Mouse (Mus musculus) kidney, postnatal 0 days (tissue): ENCODE data around the gene Ifng. TPM values are rescaled to one million over a fixed set of nuclear protein-coding genes. Genes with fewer than 3 reads are reported as not detected.
A peak's percentile ranks its signal among the peaks of the same experiment; 100 is the strongest.

ENCODE experiments used
- ATAC-seq: fragments of 200-750 bp; cut with Nextera tagmentation; replicated peaks from 2 replicates; pipeline ENCODE4 v1.8.0; 2017; ENCODE audit warnings: low read depth, moderate number of reproducible peaks, moderate TSS enrichment, moderate library complexity; ENCODE audit not compliant: low FRiP score
- DNase-seq: peaks from one replicate; pipeline ENCODE4 v3.0.0-alpha.2; 2016; ENCODE audit warnings: low spot score
- H3K27ac ChIP-seq: fragments of 300-500 bp; sonication (generic); 2 replicates; pipeline ENCODE4 v1.5.1; 2014; ENCODE audit warnings: mild to moderate bottlenecking
- H3K27me3 ChIP-seq: fragments of 300-500 bp; sonication (generic); 2 replicates; pipeline ENCODE4 v1.6.1; 2014; ENCODE audit warnings: low read length, mixed read lengths; ENCODE audit not compliant: insufficient read depth
- H3K36me3 ChIP-seq: fragments of 300-500 bp; sonication (generic); 2 replicates; pipeline ENCODE4 v1.6.1; 2014; ENCODE audit warnings: low read length, mixed read lengths; ENCODE audit not compliant: insufficient read depth
- H3K4me1 ChIP-seq: fragments of 300-500 bp; sonication (generic); replicated peaks from 2 replicates; pipeline ENCODE4 v1.6.1; 2014; ENCODE audit warnings: antibody characterized with exemption, low read length, mixed read lengths; ENCODE audit not compliant: insufficient read depth
- H3K4me2 ChIP-seq: fragments of 300-500 bp; sonication (generic); 2 replicates; pipeline ENCODE4 v1.6.1; 2014; ENCODE audit warnings: mild to moderate bottlenecking, low read length, moderate library complexity, mixed read lengths
- H3K4me3 ChIP-seq: fragments of 300-500 bp; sonication (generic); replicated peaks from 2 replicates; pipeline ENCODE4 v1.5.1; 2014; ENCODE audit warnings: low read depth, low read length
- H3K9ac ChIP-seq: fragments of 300-500 bp; sonication (generic); 2 replicates; pipeline ENCODE4 v1.6.1; 2014; ENCODE audit warnings: low read depth, low read length
- H3K9me3 ChIP-seq: fragments of 300-500 bp; sonication (generic); replicated peaks from 2 replicates; pipeline ENCODE4 v1.6.1; 2016; ENCODE audit warnings: low read length, inconsistent platforms, mixed read lengths
- CTCF ChIP-seq: IDR thresholded peaks from 2 replicates; pipeline ENCODE4 v1.5.1; 2016; ENCODE audit warnings: antibody characterized with exemption, low read depth, mild to moderate bottlenecking, moderate library complexity
- WGBS: fragments of 180-500 bp; shearing (Covaris S2); extraction: QIAGEN DNeasy Blood & Tissue Kit; methylation state at CpG from one replicate; pipeline ENCODE4 v1.1.7; 2014; 5-methylcytosine and 5-hydroxymethylcytosine counted together
- polyA plus RNA-seq: library from polyadenylated mRNA; unstranded; fragments of >200 nt; fragmentation: Nextera tagmentation; extraction: Ambion mirVana; gene quantifications from 2 replicates; pipeline ENCODE4 v1.2.1, GENCODE M21; 2015

The Ifng gene
- polyA plus RNA-seq: not detected in 2 replicates

DNA sequence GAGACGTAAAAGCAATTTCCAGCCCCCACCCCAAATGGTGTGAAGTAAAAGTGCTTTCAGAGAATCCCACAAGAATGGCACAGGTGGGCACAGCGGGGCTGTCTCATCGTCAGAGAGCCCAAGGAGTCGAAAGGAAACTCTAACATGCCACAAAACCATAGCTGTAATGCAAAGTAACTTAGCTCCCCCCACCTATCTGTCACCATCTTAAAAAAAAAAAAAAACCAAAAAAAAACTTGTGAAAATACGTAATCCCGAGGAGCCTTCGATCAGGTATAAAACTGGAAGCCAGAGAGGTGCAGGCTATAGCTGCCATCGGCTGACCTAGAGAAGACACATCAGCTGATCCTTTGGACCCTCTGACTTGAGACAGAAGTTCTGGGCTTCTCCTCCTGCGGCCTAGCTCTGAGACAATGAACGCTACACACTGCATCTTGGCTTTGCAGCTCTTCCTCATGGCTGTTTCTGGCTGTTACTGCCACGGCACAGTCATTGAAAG lies at the start of gene Ifng:
TSS of gene Ifng (plus strand) at position 305 of the 499 bp plus-strand sequence.
- Histone ChIP-seq H3K9ac (no peak within 1 kb of the TSS), H3K4me1 (no peaks in the 10 kb centered on the region), H3K27me3 (no peaks in the 10 kb centered on the region), H3K27ac (no peak within 1 kb of the TSS), H3K36me3 (no peaks in the 10 kb centered on the region), H3K4me2 (no peak within 1 kb of the TSS), H3K4me3 (no peak within 1 kb of the TSS), H3K9me3 (no peaks in the 10 kb centered on the region)
- WGBS: 90% methylated on average over 11 of the region's 11 CpGs
- no peak for TF ChIP-seq CTCF
- no peak for ATAC-seq
- DNase-seq: no peak

DNA sequence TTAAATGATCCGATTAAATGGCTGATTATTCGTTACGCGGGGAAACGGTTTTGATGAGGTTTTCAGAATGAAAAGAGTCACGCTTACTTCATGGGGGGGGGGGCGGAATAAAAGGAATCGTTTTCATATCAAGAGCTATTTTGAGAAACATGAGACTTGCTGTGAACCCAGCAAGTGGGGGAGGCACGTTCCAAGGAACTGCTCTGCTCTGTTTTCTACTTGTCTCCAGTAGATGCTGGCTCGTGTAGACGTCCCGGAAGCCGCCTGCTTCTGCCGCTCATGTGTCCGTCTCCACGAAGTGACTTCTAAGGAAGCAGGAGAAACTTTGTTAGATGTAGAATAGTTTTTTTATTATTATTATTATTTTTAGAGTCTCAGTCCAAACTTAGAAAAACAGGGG lies 40.9 kb upstream of the Ifng start:
- DNase-seq: no peak
- WGBS: 72% methylated on average over 16 of the region's 16 CpGs
- Histone ChIP-seq H3K27ac (no peak overlapping the region), H3K4me2 (no peak overlapping the region), H3K9me3 (no peaks in the 10 kb centered on the region), H3K4me1 (no peaks in the 10 kb centered on the region), H3K36me3 (no peaks in the 10 kb centered on the region), H3K27me3 (no peaks in the 10 kb centered on the region), H3K9ac (no peak overlapping the region), H3K4me3 (no peak overlapping the region)
- no peak for ATAC-seq
- TF ChIP-seq CTCF: no peak

DNA sequence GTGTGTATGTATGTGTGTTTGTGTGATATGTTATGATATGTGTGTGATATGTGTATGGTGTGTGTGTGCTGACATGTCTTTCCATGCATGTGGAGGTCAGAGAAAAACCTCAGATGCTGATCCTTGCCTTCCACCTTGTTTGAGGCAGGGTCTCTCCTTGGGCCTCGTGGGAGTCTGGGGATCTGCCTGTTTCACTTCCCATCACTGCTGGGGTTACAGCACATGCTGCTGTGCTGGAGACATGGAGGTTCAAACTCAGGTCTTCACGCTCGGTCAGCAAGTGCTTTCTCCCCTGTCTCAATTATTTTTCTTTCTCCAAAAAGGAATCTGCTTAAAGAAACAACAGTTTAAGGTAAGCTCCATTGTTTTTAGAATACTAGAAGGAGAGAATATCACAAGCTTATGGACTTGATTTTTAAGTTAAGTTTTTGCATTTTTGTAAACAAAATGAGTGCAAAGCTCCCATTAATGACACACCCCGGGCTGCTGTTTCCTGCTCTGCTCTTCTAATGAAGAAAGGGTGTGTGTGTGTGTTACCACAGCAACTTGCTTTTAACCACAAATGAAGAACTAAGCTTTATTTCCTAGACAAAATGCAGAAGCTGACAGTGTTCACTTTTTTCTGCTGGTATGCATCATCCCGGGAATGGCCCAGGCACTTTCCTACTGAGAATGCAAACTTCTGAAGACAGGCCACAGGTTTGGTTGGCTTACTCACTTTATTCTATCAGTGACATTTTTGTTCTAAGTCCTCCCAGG lies 34.2 kb upstream of the Ifng start:
- TF ChIP-seq CTCF: no peak

DNA sequence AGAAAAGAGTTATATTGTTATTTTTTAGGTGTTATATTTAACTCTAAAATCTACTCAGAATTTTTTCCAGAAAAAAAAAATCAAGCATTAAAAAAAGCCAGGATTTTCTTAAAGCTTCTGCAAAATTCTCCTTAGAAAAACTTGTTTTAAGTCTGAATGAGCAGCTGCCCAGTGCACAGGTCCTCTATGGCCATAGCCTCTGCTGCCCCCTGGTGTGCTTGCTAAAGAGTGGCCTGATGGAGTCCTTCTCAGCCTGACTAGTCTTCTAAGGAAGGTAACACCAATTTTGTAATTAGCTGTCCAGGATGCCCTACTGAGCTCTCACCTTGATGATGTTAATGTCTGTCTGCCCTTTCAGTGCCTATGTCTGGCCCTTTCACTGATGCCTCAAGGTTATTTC lies 29.5 kb upstream of the Ifng start:
- Histone ChIP-seq H3K9me3 (no peaks in the 10 kb centered on the region), H3K27ac (no peak overlapping the region), H3K36me3 (no peaks in the 10 kb centered on the region), H3K4me3 (no peak overlapping the region), H3K4me2 (no peak overlapping the region), H3K4me1 (no peaks in the 10 kb centered on the region), H3K9ac (no peak overlapping the region), H3K27me3 (no peaks in the 10 kb centered on the region)
- ATAC-seq: no peak
- peak; percentile 60 for TF ChIP-seq CTCF
- DNase-seq: peak; percentile 29

More for the DNA sequence above, 34.2 kb upstream of the Ifng start:
- H3K4me2 ChIP-seq: no peak overlapping the region
- H3K27ac ChIP-seq: no peak overlapping the region
- WGBS: 72% methylated on average over 5 of the region's 5 CpGs
- ATAC-seq: no peak
- DNase-seq: no peak
- H3K4me1 ChIP-seq: no peaks in the 10 kb centered on the region
- no peak overlapping the region for H3K4me3 ChIP-seq
- H3K36me3 ChIP-seq: no peaks in the 10 kb centered on the region
- H3K9me3 ChIP-seq: no peaks in the 10 kb centered on the region
- H3K27me3 ChIP-seq: no peaks in the 10 kb centered on the region
- H3K9ac ChIP-seq: no peak overlapping the region

DNA sequence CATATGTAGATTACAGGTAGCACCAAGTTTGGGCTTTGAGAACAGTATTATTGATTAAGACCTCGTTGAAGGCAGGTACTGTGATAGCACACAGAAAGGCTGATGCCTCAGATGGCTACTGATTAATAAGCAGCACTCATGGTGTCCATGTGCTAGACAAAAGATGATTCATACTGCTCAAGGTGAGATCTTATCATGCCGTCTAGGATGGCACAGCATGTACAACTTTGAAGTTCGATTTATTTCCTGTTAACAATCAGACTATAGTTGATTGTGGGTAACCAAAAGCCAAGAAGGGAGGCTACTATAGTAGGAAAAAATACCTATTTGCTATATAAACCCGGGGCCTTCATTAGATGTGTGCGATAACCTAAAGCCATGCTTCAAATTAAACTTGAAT lies 28.1 kb upstream of the Ifng start:
- Histone ChIP-seq H3K4me2 (no peak overlapping the region), H3K36me3 (no peaks in the 10 kb centered on the region), H3K9ac (no peak overlapping the region), H3K4me1 (no peaks in the 10 kb centered on the region), H3K4me3 (no peak overlapping the region), H3K27ac (no peak overlapping the region), H3K9me3 (no peaks in the 10 kb centered on the region), H3K27me3 (no peaks in the 10 kb centered on the region)
- DNase-seq (no peak), ATAC-seq (no peak)
- WGBS: 84% methylated on average over 5 of the region's 5 CpGs
- TF ChIP-seq CTCF: no peak

DNA sequence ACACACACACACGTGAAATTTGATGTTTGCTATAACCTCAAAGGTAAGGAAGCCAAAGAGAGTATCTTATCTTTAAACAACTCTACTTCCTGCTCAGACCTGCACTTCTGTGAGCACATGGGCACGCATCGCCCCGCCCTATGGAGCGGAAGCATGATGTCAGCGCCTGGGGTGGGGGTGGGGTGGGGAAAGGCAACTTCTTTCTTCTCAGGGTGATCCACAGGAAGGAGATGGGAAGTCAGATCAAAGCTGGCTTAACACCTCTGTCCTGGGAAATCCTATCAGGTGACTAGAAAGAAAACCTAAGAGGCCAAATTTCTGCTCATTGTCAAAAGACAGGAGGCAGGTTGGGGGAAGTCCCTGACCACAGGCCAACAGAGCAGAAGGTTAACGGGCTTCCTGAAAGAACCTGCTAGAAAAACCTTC lies 21.8 kb upstream of the Ifng start:
- Histone ChIP-seq H3K4me2 (no peak overlapping the region), H3K9me3 (no peaks in the 10 kb centered on the region), H3K4me1 (no peaks in the 10 kb centered on the region), H3K4me3 (no peak overlapping the region), H3K27ac (no peak overlapping the region), H3K27me3 (no peaks in the 10 kb centered on the region), H3K9ac (no peak overlapping the region), H3K36me3 (no peaks in the 10 kb centered on the region)
- 62% methylated on average over 7 of the region's 7 CpGs for WGBS
- no peak for TF ChIP-seq CTCF
- DNase-seq (no peak), ATAC-seq (no peak)

DNA sequence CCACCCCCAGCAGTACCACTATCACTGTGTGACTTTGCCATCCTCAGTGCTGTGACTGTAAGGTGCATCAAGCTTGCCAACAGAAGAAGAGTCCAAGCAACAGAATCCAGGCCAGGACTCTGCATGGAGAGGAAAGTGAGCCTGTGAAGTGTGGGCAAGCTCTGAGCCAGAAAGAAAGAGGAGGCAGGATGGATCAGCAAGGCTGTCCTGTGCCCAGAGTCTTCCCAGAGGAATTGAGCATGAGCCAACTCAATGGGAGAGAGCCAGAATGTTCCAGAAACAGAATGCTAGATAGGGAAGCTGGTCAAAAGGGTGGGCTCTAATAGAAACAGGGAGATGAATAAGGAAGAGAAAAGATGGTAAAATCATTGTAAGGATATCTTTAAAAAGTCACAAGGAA lies 19.9 kb upstream of the Ifng start:
- DNase-seq: no peak
- no peaks in the 10 kb centered on the region for H3K9me3 ChIP-seq
- no peak for TF ChIP-seq CTCF
- H3K36me3 ChIP-seq: no peaks in the 10 kb centered on the region
- H3K4me1 ChIP-seq: no peaks in the 10 kb centered on the region
- ATAC-seq: no peak
- H3K27me3 ChIP-seq: no peaks in the 10 kb centered on the region
- H3K4me2 ChIP-seq: no peak overlapping the region
- H3K4me3 ChIP-seq: no peak overlapping the region
- H3K9ac ChIP-seq: no peak overlapping the region
- no peak overlapping the region for H3K27ac ChIP-seq
